Mouse (Mus musculus) ES-Bruce4 (cell line): Measurements from ENCODE around the gene Hps3. TPM values are rescaled to one million over a fixed set of nuclear protein-coding genes. Genes with fewer than 3 reads are reported as not detected.

Source experiments
- H3K27ac ChIP-seq: 2 replicates; pipeline ENCODE4 v1.5.1; 2012; ENCODE audit warnings: low read length, inconsistent platforms; ENCODE audit not compliant: insufficient read depth
- H3K27me3 ChIP-seq: 2 replicates; pipeline ENCODE4 v1.6.1; 2012; ENCODE audit warnings: mild to moderate bottlenecking, low read length, inconsistent platforms; ENCODE audit not compliant: control insufficient read depth, poor library complexity, insufficient read depth, severe bottlenecking
- H3K36me3 ChIP-seq: 2 replicates; pipeline ENCODE4 v1.6.1; 2012; ENCODE audit warnings: inconsistent platforms, mild to moderate bottlenecking, low read length, moderate library complexity; ENCODE audit not compliant: control insufficient read depth, poor library complexity, insufficient read depth, severe bottlenecking
- H3K4me1 ChIP-seq: one replicate; pipeline ENCODE4 v1.8.1; 2011; ENCODE audit warnings: low read length; ENCODE audit not compliant: control insufficient read depth, insufficient read depth
- H3K4me3 ChIP-seq: 2 replicates; pipeline ENCODE4 v1.5.1; 2011; ENCODE audit warnings: low read depth, mild to moderate bottlenecking, low read length
- H3K9ac ChIP-seq: 2 replicates; pipeline ENCODE4 v1.6.1; 2012; ENCODE audit warnings: low read depth, mild to moderate bottlenecking, inconsistent platforms; ENCODE audit not compliant: poor library complexity, severe bottlenecking
- H3K9me3 ChIP-seq: replicated peaks from 2 replicates; pipeline ENCODE4 v1.6.1; 2012; ENCODE audit warnings: mild to moderate bottlenecking, low read length, inconsistent platforms; ENCODE audit not compliant: control insufficient read depth, poor library complexity, insufficient read depth, severe bottlenecking
- CTCF ChIP-seq: IDR thresholded peaks from one replicate; pipeline ENCODE4 v1.8.1; 2011; ENCODE audit warnings: low read depth, low read length
- EP300 ChIP-seq: IDR thresholded peaks from 2 replicates; pipeline ENCODE4 v1.6.1; 2011; ENCODE audit warnings: low read depth, low read length; ENCODE audit not compliant: insufficient read depth
- POLR2A ChIP-seq: IDR thresholded peaks from one replicate; pipeline ENCODE4 v1.8.1; 2011; ENCODE audit warnings: low read length; ENCODE audit not compliant: insufficient read depth
- polyA plus RNA-seq: library from polyadenylated mRNA; stranded (reverse); fragments of >200 nt; gene quantifications from 2 replicates; pipeline ENCODE4 v1.2.4, GENCODE M21; 2011; ENCODE audit warnings: low read depth; ENCODE audit not compliant: missing spikeins, insufficient read depth, insufficient read length

Gene Hps3
- polyA plus RNA-seq, 1 experiment, result 15.9 TPM

GRCm38 (mm10) chr3:20036069-20036468, 954 bp upstream of the Hps3 start:
- no peaks in the 10 kb centered on the region for H3K4me1 ChIP-seq
- no peak for TF ChIP-seq EP300
- no peak for TF ChIP-seq POLR2A
- TF ChIP-seq CTCF, result no peak

GRCm38 (mm10) chr3:20033761-20034718, 1.1 kb downstream of the Hps3 start:
- TF ChIP-seq CTCF (no peak), POLR2A (no peak), EP300 (no peak)
- Histone ChIP-seq H3K4me3 (peak overlapping the region; percentile 80), H3K27ac (no peak overlapping the region), H3K36me3 (no peaks in the 10 kb centered on the region), H3K9ac (peak overlapping the region; percentile 21), H3K9me3 (no peaks in the 10 kb centered on the region), H3K27me3 (no peaks in the 10 kb centered on the region), H3K4me1 (no peaks in the 10 kb centered on the region)

More at GRCm38 (mm10) chr3:20036069-20036468, 954 bp upstream of the Hps3 start:
- H3K9me3 ChIP-seq, result peaks cover 7% of the 10 kb centered on the region
- no peak overlapping the region for H3K4me3 ChIP-seq
- no peaks in the 10 kb centered on the region for H3K36me3 ChIP-seq
- no peak overlapping the region for H3K9ac ChIP-seq
- H3K27ac ChIP-seq, result no peak overlapping the region
- no peaks in the 10 kb centered on the region for H3K27me3 ChIP-seq

DNA sequence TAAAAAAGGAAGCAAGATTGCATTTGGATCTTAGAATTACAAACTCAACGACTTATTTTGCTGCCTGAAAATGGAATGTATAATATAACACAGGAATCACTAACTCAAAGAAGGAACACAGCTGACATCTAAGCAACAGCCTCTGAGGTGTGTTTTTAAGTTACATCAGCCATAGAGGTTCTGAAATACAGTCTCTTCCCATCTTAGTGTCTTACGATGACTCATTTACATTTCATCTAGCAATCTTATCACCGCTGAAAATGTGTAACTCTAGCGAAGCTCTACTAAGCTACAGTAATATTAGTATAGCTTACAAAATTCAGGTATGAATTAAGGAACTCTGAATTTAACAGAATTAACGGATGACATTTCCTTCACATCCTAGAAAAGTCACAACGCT, 4.3 kb downstream of the Hps3 start:
- no peaks in the 10 kb centered on the region for H3K27me3 ChIP-seq
- H3K4me1 ChIP-seq, result no peaks in the 10 kb centered on the region
- no peak overlapping the region for H3K4me3 ChIP-seq
- TF ChIP-seq POLR2A (no peak), CTCF (no peak), EP300 (no peak)
- no peaks in the 10 kb centered on the region for H3K36me3 ChIP-seq
- H3K9me3 ChIP-seq, result no peaks in the 10 kb centered on the region
- H3K27ac ChIP-seq, result no peak overlapping the region
- no peak overlapping the region for H3K9ac ChIP-seq

- Histone ChIP-seq H3K4me3 (no peak overlapping the region), H3K9ac (no peak overlapping the region), H3K27me3 (no peaks in the 10 kb centered on the region), H3K36me3 (peaks cover 5% of the 10 kb centered on the region), H3K4me1 (no peaks in the 10 kb centered on the region), H3K9me3 (peaks cover 9% of the 10 kb centered on the region), H3K27ac (no peak overlapping the region)
- TF ChIP-seq POLR2A (no peak), EP300 (no peak), CTCF (no peak)
Observed at GRCm38 (mm10) chr3:20028640-20029039, 6.5 kb downstream of the Hps3 start.

GRCm38 (mm10) chr3:20027788-20028187, 7.3 kb downstream of the Hps3 start:
- H3K9me3 ChIP-seq, result peaks cover 9% of the 10 kb centered on the region
- H3K36me3 ChIP-seq, result peaks cover 5% of the 10 kb centered on the region
- H3K27me3 ChIP-seq, result no peaks in the 10 kb centered on the region
- no peaks in the 10 kb centered on the region for H3K4me1 ChIP-seq
- no peak overlapping the region for H3K9ac ChIP-seq
- H3K4me3 ChIP-seq, result no peak overlapping the region
- TF ChIP-seq POLR2A (no peak), CTCF (no peak)
- H3K27ac ChIP-seq, result no peak overlapping the region

DNA sequence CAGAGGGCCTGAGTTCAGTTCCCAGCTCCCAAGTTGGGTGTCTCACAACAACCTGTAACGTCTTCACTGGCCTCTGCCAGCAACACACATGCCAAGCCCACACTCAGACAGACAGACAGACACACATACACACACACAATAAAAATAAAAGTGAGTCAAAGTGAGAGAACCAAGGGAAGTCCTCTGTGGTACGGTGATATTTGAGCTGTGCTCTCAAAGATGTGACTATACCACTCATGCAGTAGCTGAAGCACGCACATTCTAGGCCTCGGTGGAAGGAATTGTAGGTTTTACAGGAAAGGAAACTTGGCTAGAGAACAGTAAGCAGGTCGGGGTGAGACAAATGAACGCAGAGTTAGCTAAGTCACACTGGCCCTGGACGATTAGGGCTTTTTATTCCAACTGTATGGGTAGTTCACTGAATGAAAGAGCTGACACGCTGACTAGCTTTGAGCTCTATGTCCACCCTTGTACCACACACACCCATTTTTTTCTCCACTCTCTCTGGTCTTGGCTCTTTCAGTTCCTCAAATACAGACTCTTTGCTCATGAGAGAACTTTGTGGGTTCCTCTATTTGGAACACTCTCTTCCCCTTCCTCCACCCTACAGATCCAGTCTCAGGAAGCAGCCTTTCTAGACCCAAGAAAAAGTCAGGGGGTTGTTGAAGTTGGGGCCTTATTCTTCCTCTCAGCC, 8.0 kb downstream of the Hps3 start:
- peaks cover 7% of the 10 kb centered on the region for H3K36me3 ChIP-seq
- H3K4me3 ChIP-seq, result no peak overlapping the region
- no peaks in the 10 kb centered on the region for H3K27me3 ChIP-seq
- H3K27ac ChIP-seq, result no peak overlapping the region
- H3K4me1 ChIP-seq, result no peaks in the 10 kb centered on the region
- TF ChIP-seq CTCF (no peak), EP300 (no peak), POLR2A (no peak)
- no peak overlapping the region for H3K9ac ChIP-seq
- H3K9me3 ChIP-seq, result peaks cover 9% of the 10 kb centered on the region
